Mouse (Mus musculus): ENCODE measurements around the gene Tceanc2. TPM values are rescaled to one million over a fixed set of nuclear protein-coding genes. Genes with fewer than 3 reads are reported as not detected.

Gene Tceanc2
- polyA plus RNA-seq, 1 experiment from 2014 or later: 16.8 TPM

GRCm38 (mm10) chr4:107135663-107136062, 43.3 kb downstream of the Tceanc2 start:
- no peaks in the 10 kb centered on the region for H3K9me3 ChIP-seq (ENCODE audit: control insufficient read depth, low read length)
- 75% methylated on average over 5 of the region's 5 CpGs for WGBS
- no peak overlapping the region for H3K9ac ChIP-seq (ENCODE audit: low read length)
- H3K4me2 ChIP-seq (ENCODE audit: low read length): no peak overlapping the region
- no peak for ATAC-seq (ENCODE audit: insufficient number of reproducible peaks, insufficient read depth, low FRiP score, low read depth)
- no peak overlapping the region for H3K27ac ChIP-seq (replicated peaks in 1 of 2; ENCODE audit: control insufficient read depth in 1 of 2, insufficient read depth in 1 of 2, low read depth in 2 of 2, low read length in 2 of 2)
- H3K36me3 ChIP-seq (ENCODE audit: control insufficient read depth, insufficient read depth, low read length): peaks cover 8% of the 10 kb centered on the region
- H3K27me3 ChIP-seq (ENCODE audit: control insufficient read depth, insufficient read depth, low read length): no peaks in the 10 kb centered on the region
- no peak overlapping the region for H3K4me3 ChIP-seq (ENCODE audit: control insufficient read depth in 1 of 2, insufficient read depth in 1 of 2, low read depth in 1 of 2, low read length in 2 of 2)
- H3K4me1 ChIP-seq (ENCODE audit: control insufficient read depth in 2 of 2, insufficient read depth in 2 of 2, low read length in 2 of 2): peaks cover 12 to 17% of the 10 kb centered on the region in 2 experiments; a peak in 2 of 4 replicates

GRCm38 (mm10) chr4:107134891-107135290, 44.0 kb downstream of the Tceanc2 start:
- no peaks in the 10 kb centered on the region for H3K9me3 ChIP-seq (ENCODE audit: control insufficient read depth, low read length)
- no peak overlapping the region for H3K27ac ChIP-seq (replicated peaks in 1 of 2; ENCODE audit: control insufficient read depth in 1 of 2, insufficient read depth in 1 of 2, low read depth in 2 of 2, low read length in 2 of 2)
- H3K36me3 ChIP-seq (ENCODE audit: control insufficient read depth, insufficient read depth, low read length): peaks cover 8% of the 10 kb centered on the region
- WGBS: 83% methylated on average over 3 of the region's 3 CpGs
- ATAC-seq (ENCODE audit: insufficient number of reproducible peaks, insufficient read depth, low FRiP score, low read depth): no peak
- no peak overlapping the region for H3K9ac ChIP-seq (ENCODE audit: low read length)
- H3K27me3 ChIP-seq (ENCODE audit: control insufficient read depth, insufficient read depth, low read length): no peaks in the 10 kb centered on the region
- H3K4me1 ChIP-seq (ENCODE audit: control insufficient read depth in 2 of 2, insufficient read depth in 2 of 2, low read length in 2 of 2): peaks cover 9 to 13% of the 10 kb centered on the region in 2 experiments; a peak in 2 of 4 replicates
- H3K4me2 ChIP-seq (ENCODE audit: low read length): no peak overlapping the region
- H3K4me3 ChIP-seq (ENCODE audit: control insufficient read depth in 1 of 2, insufficient read depth in 1 of 2, low read depth in 1 of 2, low read length in 2 of 2): no peak overlapping the region

- ATAC-seq (ENCODE audit: insufficient number of reproducible peaks, insufficient read depth, low FRiP score, low read depth): no peak
- Histone ChIP-seq H3K4me1 (ENCODE audit: control insufficient read depth in 2 of 2, insufficient read depth in 2 of 2, low read length in 2 of 2) (peaks cover 4 to 6% of the 10 kb centered on the region in 2 experiments; a peak in 2 of 4 replicates), H3K27me3 (ENCODE audit: control insufficient read depth, insufficient read depth, low read length) (peaks cover 8% of the 10 kb centered on the region; the same call in 1 of the 2 replicates), H3K27ac (replicated peaks in 1 of 2; ENCODE audit: control insufficient read depth in 1 of 2, insufficient read depth in 1 of 2, low read depth in 2 of 2, low read length in 2 of 2) (no peak overlapping the region), H3K4me3 (ENCODE audit: control insufficient read depth in 1 of 2, insufficient read depth in 1 of 2, low read depth in 1 of 2, low read length in 2 of 2) (no peak overlapping the region), H3K9me3 (ENCODE audit: control insufficient read depth, low read length) (no peaks in the 10 kb centered on the region), H3K36me3 (ENCODE audit: control insufficient read depth, insufficient read depth, low read length) (no peaks in the 10 kb centered on the region), H3K9ac (ENCODE audit: low read length) (no peak overlapping the region), H3K4me2 (ENCODE audit: low read length) (no peak overlapping the region)
- WGBS: 18% methylated on average over 9 of the region's 9 CpGs
Measured at GRCm38 (mm10) chr4:107130534-107130933, 48.4 kb downstream of the Tceanc2 start.

- Histone ChIP-seq H3K36me3 (ENCODE audit: control insufficient read depth, insufficient read depth, low read length) (no peaks in the 10 kb centered on the region), H3K27ac (replicated peaks in 1 of 2; ENCODE audit: control insufficient read depth in 1 of 2, insufficient read depth in 1 of 2, low read depth in 2 of 2, low read length in 2 of 2) (no peak overlapping the region), H3K4me2 (ENCODE audit: low read length) (no peak overlapping the region), H3K9me3 (ENCODE audit: control insufficient read depth, low read length) (no peaks in the 10 kb centered on the region), H3K27me3 (ENCODE audit: control insufficient read depth, insufficient read depth, low read length) (peaks cover 11% of the 10 kb centered on the region; the same call in 1 of the 2 replicates), H3K4me3 (ENCODE audit: control insufficient read depth in 1 of 2, insufficient read depth in 1 of 2, low read depth in 1 of 2, low read length in 2 of 2) (no peak overlapping the region), H3K9ac (ENCODE audit: low read length) (no peak overlapping the region), H3K4me1 (ENCODE audit: control insufficient read depth in 2 of 2, insufficient read depth in 2 of 2, low read length in 2 of 2) (peaks cover 4 to 6% of the 10 kb centered on the region in 2 experiments; a peak in 2 of 4 replicates)
- WGBS: 62% methylated on average over 8 of the region's 8 CpGs
- ATAC-seq (ENCODE audit: insufficient number of reproducible peaks, insufficient read depth, low FRiP score, low read depth): no peak
Measured at GRCm38 (mm10) chr4:107129373-107129772, 49.5 kb downstream of the Tceanc2 start.

- no peak overlapping the region for H3K4me3 ChIP-seq (ENCODE audit: control insufficient read depth in 1 of 2, insufficient read depth in 1 of 2, low read depth in 1 of 2, low read length in 2 of 2)
- no peaks in the 10 kb centered on the region for H3K9me3 ChIP-seq (ENCODE audit: control insufficient read depth, low read length)
- H3K27me3 ChIP-seq (ENCODE audit: control insufficient read depth, insufficient read depth, low read length): peaks cover 11% of the 10 kb centered on the region; the same call in 1 of the 2 replicates
- H3K36me3 ChIP-seq (ENCODE audit: control insufficient read depth, insufficient read depth, low read length): no peaks in the 10 kb centered on the region
- H3K27ac ChIP-seq (replicated peaks in 1 of 2; ENCODE audit: control insufficient read depth in 1 of 2, insufficient read depth in 1 of 2, low read depth in 2 of 2, low read length in 2 of 2): no peak overlapping the region
- no peak for ATAC-seq (ENCODE audit: insufficient number of reproducible peaks, insufficient read depth, low FRiP score, low read depth)
- H3K4me1 ChIP-seq (ENCODE audit: control insufficient read depth in 2 of 2, insufficient read depth in 2 of 2, low read length in 2 of 2): peaks cover 4 to 6% of the 10 kb centered on the region in 2 experiments; a peak in 2 of 4 replicates
- no peak overlapping the region for H3K9ac ChIP-seq (ENCODE audit: low read length)
- WGBS: 50% methylated on average over 13 of the region's 13 CpGs
- H3K4me2 ChIP-seq (ENCODE audit: low read length): no peak overlapping the region
Measured at GRCm38 (mm10) chr4:107127901-107128669, 50.8 kb downstream of the Tceanc2 start.

- ATAC-seq (ENCODE audit: insufficient number of reproducible peaks, insufficient read depth, low FRiP score, low read depth): no peak
- Histone ChIP-seq H3K4me2 (ENCODE audit: low read length) (no peak overlapping the region), H3K9me3 (ENCODE audit: control insufficient read depth, low read length) (no peaks in the 10 kb centered on the region), H3K27me3 (ENCODE audit: control insufficient read depth, insufficient read depth, low read length) (peaks cover 11% of the 10 kb centered on the region; the same call in 1 of the 2 replicates), H3K4me3 (ENCODE audit: control insufficient read depth in 1 of 2, insufficient read depth in 1 of 2, low read depth in 1 of 2, low read length in 2 of 2) (no peak overlapping the region), H3K9ac (ENCODE audit: low read length) (no peak overlapping the region), H3K27ac (replicated peaks in 1 of 2; ENCODE audit: control insufficient read depth in 1 of 2, insufficient read depth in 1 of 2, low read depth in 2 of 2, low read length in 2 of 2) (no peak overlapping the region), H3K36me3 (ENCODE audit: control insufficient read depth, insufficient read depth, low read length) (no peaks in the 10 kb centered on the region), H3K4me1 (ENCODE audit: control insufficient read depth in 2 of 2, insufficient read depth in 2 of 2, low read length in 2 of 2) (peaks cover 4 to 6% of the 10 kb centered on the region in 2 experiments; a peak in 2 of 4 replicates)
- WGBS: 68% methylated on average over 13 of the region's 13 CpGs
Measured at GRCm38 (mm10) chr4:107126891-107127524, 51.9 kb downstream of the Tceanc2 start.

GRCm38 (mm10) chr4:107126389-107126788, 52.5 kb downstream of the Tceanc2 start:
- no peak for ATAC-seq (ENCODE audit: insufficient number of reproducible peaks, insufficient read depth, low FRiP score, low read depth)
- no peak overlapping the region for H3K4me3 ChIP-seq (ENCODE audit: control insufficient read depth in 1 of 2, insufficient read depth in 1 of 2, low read depth in 1 of 2, low read length in 2 of 2)
- no peak overlapping the region for H3K4me2 ChIP-seq (ENCODE audit: low read length)
- no peak overlapping the region for H3K9ac ChIP-seq (ENCODE audit: low read length)
- H3K27me3 ChIP-seq (ENCODE audit: control insufficient read depth, insufficient read depth, low read length): peaks cover 11% of the 10 kb centered on the region; the same call in 1 of the 2 replicates
- WGBS: 40% methylated on average over 10 of the region's 10 CpGs
- no peak overlapping the region for H3K27ac ChIP-seq (replicated peaks in 1 of 2; ENCODE audit: control insufficient read depth in 1 of 2, insufficient read depth in 1 of 2, low read depth in 2 of 2, low read length in 2 of 2)
- peaks cover 4 to 6% of the 10 kb centered on the region in 2 experiments; a peak in 2 of 4 replicates for H3K4me1 ChIP-seq (ENCODE audit: control insufficient read depth in 2 of 2, insufficient read depth in 2 of 2, low read length in 2 of 2)
- no peaks in the 10 kb centered on the region for H3K36me3 ChIP-seq (ENCODE audit: control insufficient read depth, insufficient read depth, low read length)
- H3K9me3 ChIP-seq (ENCODE audit: control insufficient read depth, low read length): no peaks in the 10 kb centered on the region
